Mouse (Mus musculus): Measurements from ENCODE around the gene Mamstr. TPM values are rescaled to one million over a fixed set of nuclear protein-coding genes. Genes with fewer than 3 reads are reported as not detected.

Gene Mamstr
- polyA plus RNA-seq, 1 experiment: not detected

DNA sequence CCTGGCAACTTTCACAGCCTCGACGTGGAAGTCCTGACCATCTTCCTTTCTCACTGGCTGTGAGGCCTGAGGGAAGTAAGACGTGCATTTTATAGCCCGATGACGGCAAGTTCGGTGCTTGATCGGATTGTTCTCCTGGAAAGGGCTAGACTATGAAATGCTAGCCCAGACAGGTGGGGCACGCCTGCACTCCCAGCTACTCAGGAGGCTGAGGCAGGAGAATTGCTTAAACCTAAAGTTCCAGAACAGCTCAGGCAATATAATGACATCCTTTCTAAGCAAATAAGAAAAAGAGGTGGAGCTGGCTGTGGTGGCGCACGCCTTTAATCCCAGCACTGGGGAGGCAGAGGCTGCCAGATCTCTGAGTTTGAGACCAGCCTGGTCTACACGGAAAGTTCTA is 16.3 kb upstream of the Mamstr start:
- Histone ChIP-seq H3K4me1 (ENCODE audit: control insufficient read depth, insufficient read depth, low read length) (peaks cover 5% of the 10 kb centered on the region), H3K4me3 (ENCODE audit: insufficient read depth, low read depth, low read length) (no peak overlapping the region), H3K27ac (ENCODE audit: insufficient read depth, low read depth, low read length) (no peak overlapping the region)
- TF ChIP-seq CTCF (IDR thresholded peaks at IDR 0.05; ENCODE audit: insufficient read depth, low read depth, low read length) (no peak), POLR2A (IDR thresholded peaks at IDR 0.05; ENCODE audit: insufficient read depth, low read depth, low read length) (no peak)
- WGBS: 94% methylated on average over 11 of the region's 11 CpGs

DNA sequence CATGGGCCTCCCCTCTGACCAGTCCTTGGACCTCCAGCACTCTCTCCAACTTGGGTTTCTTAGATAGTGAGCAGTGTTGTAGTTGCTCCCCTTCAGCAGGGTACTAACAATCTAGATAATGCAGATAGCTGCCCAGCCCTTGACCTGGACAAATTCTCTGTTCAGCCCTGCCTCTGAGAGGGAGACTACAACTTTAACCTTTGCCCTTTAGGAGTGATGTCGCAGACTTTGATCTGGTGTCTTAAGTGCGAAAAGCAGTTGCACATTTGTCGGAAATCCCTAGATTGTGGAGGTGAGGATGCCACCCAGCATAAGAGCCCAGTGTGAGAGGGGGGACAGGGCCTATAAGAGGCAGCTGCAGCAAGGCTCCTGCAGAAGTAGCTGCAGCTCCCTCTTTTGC is 15.1 kb upstream of the Mamstr start:
- Histone ChIP-seq H3K4me3 (ENCODE audit: insufficient read depth, low read depth, low read length) (no peak overlapping the region), H3K27ac (ENCODE audit: insufficient read depth, low read depth, low read length) (no peak overlapping the region), H3K4me1 (ENCODE audit: control insufficient read depth, insufficient read depth, low read length) (peaks cover 10% of the 10 kb centered on the region)
- no peak for TF ChIP-seq CTCF (IDR thresholded peaks at IDR 0.05; ENCODE audit: insufficient read depth, low read depth, low read length)
- no peak for TF ChIP-seq POLR2A (IDR thresholded peaks at IDR 0.05; ENCODE audit: insufficient read depth, low read depth, low read length)
- 86% methylated on average over 3 of the region's 3 CpGs for WGBS

DNA sequence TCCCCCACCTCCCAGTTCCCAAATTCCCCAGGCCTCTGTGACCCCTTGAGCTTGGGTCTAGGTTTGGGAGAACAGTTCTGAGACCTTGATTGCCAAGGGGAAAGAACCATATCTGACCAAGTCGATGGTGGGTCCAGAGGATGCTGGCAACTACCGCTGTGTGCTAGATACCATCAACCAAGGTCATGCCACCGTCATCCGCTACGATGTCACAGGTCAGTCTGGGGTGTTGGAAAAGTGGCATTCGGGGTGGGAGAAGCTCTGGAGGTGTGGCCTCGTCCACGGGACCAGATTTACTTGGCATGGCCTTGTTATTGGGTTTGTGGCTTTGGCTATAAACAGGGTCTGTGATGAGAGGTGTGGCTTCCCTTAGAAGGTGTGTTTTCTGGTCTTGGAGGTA is 14.3 kb upstream of the Mamstr start:
- WGBS: 92% methylated on average over 8 of the region's 8 CpGs
- TF ChIP-seq POLR2A (IDR thresholded peaks at IDR 0.05; ENCODE audit: insufficient read depth, low read depth, low read length) (no peak), CTCF (IDR thresholded peaks at IDR 0.05; ENCODE audit: insufficient read depth, low read depth, low read length) (no peak)
- no peak overlapping the region for H3K4me3 ChIP-seq (ENCODE audit: insufficient read depth, low read depth, low read length)
- peaks cover 10% of the 10 kb centered on the region for H3K4me1 ChIP-seq (ENCODE audit: control insufficient read depth, insufficient read depth, low read length)
- H3K27ac ChIP-seq (ENCODE audit: insufficient read depth, low read depth, low read length): no peak overlapping the region

DNA sequence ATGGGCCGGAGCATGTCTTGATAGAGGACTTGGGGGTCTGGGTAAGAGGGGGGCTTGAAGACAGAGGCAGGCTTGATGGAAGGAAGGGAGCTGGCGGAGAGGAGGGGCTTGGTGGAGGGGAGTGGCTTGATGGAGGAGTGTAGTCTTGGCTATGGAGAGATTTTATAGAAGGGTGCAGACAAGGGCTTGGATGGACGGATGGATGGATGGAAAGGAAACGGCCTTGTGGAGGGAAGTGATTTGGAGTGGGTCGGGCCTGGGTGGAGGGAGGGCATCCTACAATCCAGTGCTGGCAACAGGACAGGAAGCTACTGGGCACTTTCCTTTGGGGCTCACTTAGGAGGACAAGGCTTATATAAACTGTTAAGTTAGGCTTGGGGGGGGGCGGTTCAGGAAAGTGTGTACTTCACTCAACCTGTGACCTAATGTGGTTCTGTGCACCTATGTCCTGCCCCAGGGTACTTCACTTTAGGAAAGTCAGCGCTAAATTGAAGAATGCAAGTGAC is 13.2 kb upstream of the Mamstr start:
- 89% methylated on average over 7 of the region's 7 CpGs for WGBS
- no peak for TF ChIP-seq CTCF (IDR thresholded peaks at IDR 0.05; ENCODE audit: insufficient read depth, low read depth, low read length)
- no peak overlapping the region for H3K27ac ChIP-seq (ENCODE audit: insufficient read depth, low read depth, low read length)

DNA sequence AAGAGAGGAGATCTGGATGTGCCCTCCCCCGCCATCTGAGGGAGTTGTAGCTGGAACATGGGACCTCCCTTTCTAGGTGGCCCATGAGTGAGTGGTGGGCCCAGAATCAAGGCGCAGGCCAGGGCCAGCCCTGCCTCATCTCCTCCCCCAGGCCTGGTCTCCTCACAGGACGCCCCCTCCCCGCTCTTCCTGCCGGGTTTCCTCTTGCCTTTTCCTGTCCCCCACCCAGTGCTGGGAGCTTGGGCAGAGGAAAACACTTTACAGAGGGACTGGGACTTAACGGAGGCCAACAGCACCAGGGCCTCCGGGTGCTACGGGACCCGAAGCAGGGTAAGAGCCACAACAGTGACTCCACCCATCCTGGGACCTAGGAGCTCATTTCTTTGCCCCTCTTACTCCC is 12.5 kb upstream of the Mamstr start, which contains the start of gene Rasip1:
TSS of gene Rasip1 (plus strand) at position 228 of the 400 bp plus-strand sequence.
- Histone ChIP-seq H3K4me3 (ENCODE audit: insufficient read depth, low read depth, low read length) (peak within 1 kb of the TSS; percentile 57), H3K4me1 (ENCODE audit: control insufficient read depth, insufficient read depth, low read length) (peaks cover 12% of the 10 kb centered on the region), H3K27ac (ENCODE audit: insufficient read depth, low read depth, low read length) (no peak within 1 kb of the TSS)
- 92% methylated on average over 9 of the region's 9 CpGs for WGBS
- TF ChIP-seq POLR2A (IDR thresholded peaks at IDR 0.05; ENCODE audit: insufficient read depth, low read depth, low read length) (no peak), CTCF (IDR thresholded peaks at IDR 0.05; ENCODE audit: insufficient read depth, low read depth, low read length) (no peak)

More for the DNA sequence above, 13.2 kb upstream of the Mamstr start:
- H3K4me3 ChIP-seq (ENCODE audit: insufficient read depth, low read depth, low read length): no peak overlapping the region
- H3K4me1 ChIP-seq (ENCODE audit: control insufficient read depth, insufficient read depth, low read length): peaks cover 10% of the 10 kb centered on the region

DNA sequence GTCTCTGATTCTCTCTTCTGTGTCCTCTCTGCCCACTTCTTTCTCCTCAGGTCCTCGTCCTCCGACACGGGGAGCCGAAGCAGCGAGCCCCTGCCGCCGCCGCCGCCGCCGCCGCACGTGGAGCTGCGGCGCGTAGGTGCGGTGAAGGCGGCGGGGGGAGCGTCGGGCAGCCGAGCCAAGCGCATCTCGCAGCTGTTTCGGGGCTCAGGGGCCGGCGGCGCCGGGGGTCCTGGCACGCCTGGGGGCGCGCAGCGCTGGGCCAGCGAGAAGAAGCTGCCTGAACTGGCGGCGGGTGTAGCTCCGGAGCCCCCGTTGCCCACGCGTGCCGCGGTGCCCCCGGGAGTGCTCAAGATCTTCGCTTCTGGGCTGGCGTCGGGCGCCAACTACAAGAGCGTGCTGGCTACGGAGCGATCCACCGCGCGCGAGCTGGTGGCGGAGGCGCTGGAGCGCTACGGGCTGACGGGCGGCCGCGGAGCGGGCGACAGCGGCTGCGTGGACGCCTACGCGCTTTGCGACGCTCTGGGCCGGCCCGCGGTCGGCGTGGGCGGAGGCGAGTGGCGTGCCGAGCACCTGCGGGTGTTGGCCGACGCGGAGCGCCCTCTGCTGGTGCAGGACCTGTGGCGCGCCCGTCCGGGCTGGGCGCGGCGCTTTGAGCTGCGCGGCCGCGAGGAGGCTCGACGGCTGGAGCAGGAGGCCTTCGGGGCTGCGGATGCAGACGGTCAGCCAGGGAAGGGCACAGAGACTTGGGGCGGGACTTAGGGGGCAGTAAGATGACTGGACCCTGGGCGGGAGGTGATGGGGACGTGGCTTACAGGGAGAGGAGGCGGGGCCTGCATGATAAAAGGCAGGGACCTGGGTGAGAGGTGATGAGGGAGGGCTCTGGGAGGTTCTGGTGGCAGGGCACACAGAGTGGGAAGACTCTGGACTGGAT is 11.1 kb upstream of the Mamstr start:
- H3K27ac ChIP-seq (ENCODE audit: insufficient read depth, low read depth, low read length): no peak overlapping the region
- H3K4me3 ChIP-seq (ENCODE audit: insufficient read depth, low read depth, low read length): peak overlapping the region; percentile 57
- H3K4me1 ChIP-seq (ENCODE audit: control insufficient read depth, insufficient read depth, low read length): peaks cover 18% of the 10 kb centered on the region
- TF ChIP-seq POLR2A (IDR thresholded peaks at IDR 0.05; ENCODE audit: insufficient read depth, low read depth, low read length) (peak; percentile 52; the same call in 1 of the 2 replicates), CTCF (IDR thresholded peaks at IDR 0.05; ENCODE audit: insufficient read depth, low read depth, low read length) (peak; percentile 84; the same call in 1 of the 2 replicates)
- 1% methylated on average over 105 of the region's 105 CpGs for WGBS

DNA sequence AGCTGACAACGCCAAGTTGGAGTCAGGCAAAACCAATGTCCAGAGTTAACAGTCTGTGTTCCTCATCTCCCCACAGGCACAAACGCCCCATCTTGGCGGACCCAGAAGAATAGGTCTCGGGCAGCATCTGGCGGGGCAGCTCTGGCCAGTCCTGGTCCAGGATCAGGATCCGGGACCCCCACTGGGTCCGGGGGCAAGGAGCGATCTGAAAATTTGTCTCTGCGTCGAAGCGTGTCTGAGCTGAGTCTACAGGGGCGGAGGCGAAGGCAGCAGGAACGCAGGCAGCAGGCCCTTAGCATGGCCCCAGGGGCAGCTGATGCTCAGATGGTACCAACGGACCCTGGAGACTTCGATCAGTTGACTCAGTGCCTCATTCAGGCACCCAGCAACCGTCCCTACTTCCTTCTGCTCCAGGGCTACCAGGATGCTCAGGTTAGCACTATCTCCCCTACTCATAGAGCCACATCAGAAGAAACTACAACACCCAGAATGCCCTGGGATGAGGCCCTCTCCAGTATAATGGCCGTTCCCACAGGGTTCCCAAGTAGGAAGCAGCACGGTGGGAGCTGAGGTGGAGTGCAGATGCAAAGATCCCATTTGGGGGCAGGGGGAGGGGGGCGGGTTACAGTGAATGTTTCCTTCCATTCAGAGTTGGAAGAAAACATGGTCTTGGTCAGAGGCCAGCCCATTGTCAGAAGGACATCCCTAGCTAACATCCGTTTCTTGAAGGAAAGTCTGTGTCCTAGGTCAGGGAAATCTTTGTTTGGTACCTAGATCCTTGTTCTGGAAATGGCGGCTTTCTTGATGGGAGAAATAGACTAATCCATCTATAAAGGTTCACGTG is 9.5 kb upstream of the Mamstr start:
- Histone ChIP-seq H3K4me3 (ENCODE audit: insufficient read depth, low read depth, low read length) (no peak overlapping the region), H3K4me1 (ENCODE audit: control insufficient read depth, insufficient read depth, low read length) (peaks cover 18% of the 10 kb centered on the region), H3K27ac (ENCODE audit: insufficient read depth, low read depth, low read length) (no peak overlapping the region)
- TF ChIP-seq POLR2A (IDR thresholded peaks at IDR 0.05; ENCODE audit: insufficient read depth, low read depth, low read length) (no peak), CTCF (IDR thresholded peaks at IDR 0.05; ENCODE audit: insufficient read depth, low read depth, low read length) (no peak)
- WGBS: 85% methylated on average over 23 of the region's 23 CpGs

DNA sequence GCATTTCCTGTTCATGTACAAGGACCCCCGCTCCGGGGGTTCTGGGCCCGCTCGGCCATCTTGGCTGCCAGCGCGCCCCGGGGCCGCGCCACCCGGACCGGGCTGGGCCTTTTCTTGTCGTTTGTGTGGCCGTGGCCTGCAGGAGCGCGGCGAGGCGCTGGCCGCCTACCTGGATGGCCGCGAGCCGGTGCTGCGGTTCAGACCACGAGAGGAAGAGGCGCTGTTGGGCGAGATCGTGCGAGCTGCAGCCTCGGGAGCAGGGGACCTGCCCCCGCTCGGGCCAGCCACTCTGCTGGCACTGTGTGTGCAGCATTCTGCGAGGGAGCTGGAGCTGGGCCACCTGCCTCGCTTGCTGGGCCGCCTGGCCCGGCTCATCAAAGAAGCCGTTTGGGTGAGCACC is 7.3 kb upstream of the Mamstr start:
- 25% methylated on average over 35 of the region's 35 CpGs for WGBS
- H3K27ac ChIP-seq (ENCODE audit: insufficient read depth, low read depth, low read length): no peak overlapping the region
- peaks cover 18% of the 10 kb centered on the region for H3K4me1 ChIP-seq (ENCODE audit: control insufficient read depth, insufficient read depth, low read length)
- H3K4me3 ChIP-seq (ENCODE audit: insufficient read depth, low read depth, low read length): peak overlapping the region; percentile 35
- TF ChIP-seq POLR2A (IDR thresholded peaks at IDR 0.05; ENCODE audit: insufficient read depth, low read depth, low read length) (no peak), CTCF (IDR thresholded peaks at IDR 0.05; ENCODE audit: insufficient read depth, low read depth, low read length) (no peak)
